Mouse (Mus musculus) left cerebral cortex, postnatal 36 days (tissue): ENCODE data around the gene Hpse2. TPM values are rescaled to one million over a fixed set of nuclear protein-coding genes. Genes with fewer than 3 reads are reported as not detected.

Source experiments
- DNase-seq, 2 experiments: peaks; one replicate each; pipeline ENCODE4 v3.0.0; 2021 to 2022; ENCODE audit warnings: low spot score in 2 of 2, mixed read lengths in 1 of 2
- intact Hi-C: fragments of 180-260 bp; cut with DNase I; formaldehyde crosslinking; loops from one replicate; pipeline ENCODE4 v1.15.1; 2025
- total RNA-seq, 2 experiments: library from RNA; stranded (reverse); gene quantifications; 2 replicates each; pipeline ENCODE4 v1.2.3; 2021

Gene Hpse2
- total RNA-seq, 2 experiments from 2014 or later = 0.07 to 0.09 TPM

DNA sequence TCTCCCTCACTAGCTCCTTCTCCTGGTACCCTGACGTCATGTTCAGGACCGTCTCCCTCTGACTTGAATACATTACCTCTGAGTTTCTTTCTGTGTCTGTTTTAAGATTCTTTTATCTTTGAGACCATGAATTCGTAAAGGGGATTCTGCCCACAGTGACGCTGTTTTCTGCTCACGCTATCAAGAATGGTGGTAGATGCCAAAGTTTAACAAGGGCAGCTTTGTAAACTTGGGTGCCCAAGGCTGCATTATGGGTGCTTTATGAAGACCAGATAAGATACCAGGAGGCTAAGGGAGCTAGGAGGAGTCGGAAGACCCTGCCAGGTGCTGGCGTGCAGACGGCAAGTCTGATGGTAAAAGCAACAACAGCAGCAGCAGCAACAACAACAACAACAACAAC lies 641.5 kb downstream of the Hpse2 start:
- intact Hi-C loops = loop anchor here (5.0 kb wide), 1 partner anchor 429 kb away; no protein-coding TSS in a partner anchor
- no peak for DNase-seq

DNA sequence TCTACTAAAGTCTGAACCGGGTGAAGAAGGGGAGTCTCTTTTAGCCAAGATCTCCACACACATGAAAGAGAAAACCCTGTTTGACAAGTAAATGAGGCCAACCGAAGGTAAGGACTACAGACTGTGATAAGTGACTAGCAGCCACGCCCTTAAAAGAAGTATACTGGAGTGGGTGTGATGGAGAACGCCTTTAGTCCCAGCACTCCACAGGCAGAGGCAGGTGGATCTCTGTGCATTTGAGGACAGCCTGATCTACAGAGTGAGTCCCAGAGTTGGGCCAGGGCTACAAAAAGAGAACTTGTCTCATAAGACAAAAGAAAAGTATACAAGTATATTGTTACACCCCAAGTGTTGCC lies 642.3 kb downstream of the Hpse2 start:
- DNase-seq = no peak
- intact Hi-C loops = loop anchor here (2.0 to 5.0 kb wide), 3 partner anchors 85 to 429 kb away; no protein-coding TSS in a partner anchor

DNA sequence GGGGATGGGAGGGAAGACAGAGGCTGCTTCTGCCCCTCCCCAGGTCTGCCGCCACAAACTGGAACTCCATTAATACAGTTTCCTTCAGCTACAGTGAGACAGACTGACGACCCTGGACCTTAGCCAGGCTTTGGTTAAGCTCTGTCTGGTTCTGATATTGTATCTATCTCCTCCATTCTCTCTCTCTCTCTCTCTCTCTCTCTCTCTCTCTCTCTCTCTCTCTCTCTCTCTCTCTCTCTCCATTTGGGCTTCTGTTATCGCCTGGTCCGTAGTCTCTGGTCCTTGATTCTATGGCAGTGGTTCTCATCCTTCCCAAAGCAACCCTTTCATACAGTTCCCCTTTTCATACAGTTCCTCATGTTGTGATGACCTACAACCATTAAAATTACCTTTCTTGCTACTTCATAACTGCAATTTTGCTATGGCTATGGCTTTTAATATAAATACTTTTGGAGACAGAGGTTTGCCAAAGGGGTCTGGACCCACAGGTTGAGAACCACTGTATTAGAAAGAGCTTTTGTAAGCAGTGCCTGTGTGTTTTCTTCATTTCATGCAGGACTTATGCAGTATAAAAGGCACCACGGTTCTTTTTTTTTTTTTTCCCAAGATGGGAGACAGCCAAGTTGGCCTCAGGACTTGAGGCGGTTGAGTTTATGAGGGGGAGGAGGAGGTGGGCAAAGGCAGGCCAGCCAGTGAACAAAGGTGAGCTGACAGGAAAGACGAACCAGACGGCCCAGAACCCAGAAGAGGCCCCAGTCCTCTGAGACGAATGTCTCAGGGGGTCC lies 642.9 kb downstream of the Hpse2 start:
- no peak for DNase-seq
- intact Hi-C loops = loop anchor here (2.0 to 5.0 kb wide), 3 partner anchors 84 to 428 kb away; no protein-coding TSS in a partner anchor

DNA sequence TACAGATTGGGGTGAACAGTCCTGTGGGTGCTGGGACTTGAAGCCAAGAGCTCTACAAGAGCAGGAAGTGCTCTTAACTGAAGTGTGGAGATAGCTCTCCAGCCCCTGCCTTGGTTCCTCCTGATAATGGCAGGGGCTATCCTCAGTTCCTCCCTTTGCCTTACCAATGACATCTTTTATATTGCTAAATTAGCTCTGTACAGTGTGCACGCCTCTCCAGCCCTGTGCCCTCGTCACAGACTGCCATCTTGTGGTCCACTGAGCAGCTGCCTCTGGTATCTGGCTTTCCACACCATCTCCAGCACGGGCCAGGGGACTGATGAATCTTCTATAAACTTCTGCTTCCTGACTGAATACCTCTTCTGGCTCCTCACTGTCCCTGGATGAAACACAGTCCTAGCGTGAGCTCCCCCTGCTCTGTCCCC lies 644.0 kb downstream of the Hpse2 start:
- peak; percentile 43 to 47 for DNase-seq
- intact Hi-C loops = loop anchor here (2.0 kb wide), 2 partner anchors 83 to 155 kb away; no protein-coding TSS in a partner anchor

DNA sequence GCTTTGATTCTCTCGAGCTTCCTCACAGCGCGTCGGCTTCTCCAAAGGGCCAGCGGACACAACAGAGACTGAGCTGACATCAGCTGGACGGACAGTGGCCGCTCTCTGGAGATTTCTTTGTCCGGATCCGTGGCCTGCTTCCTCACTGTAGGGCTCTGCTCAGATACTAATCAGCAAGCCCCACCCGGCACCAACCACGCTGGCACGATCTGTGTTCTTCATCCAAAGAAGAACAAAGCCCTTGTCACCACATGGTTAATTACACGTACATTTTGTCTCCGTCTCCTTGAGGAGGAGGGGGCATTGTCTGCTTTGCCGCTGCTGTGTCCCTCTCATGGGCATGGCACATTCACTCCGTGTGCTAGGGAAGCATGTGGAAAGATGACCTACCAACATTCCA lies 644.9 kb downstream of the Hpse2 start:
- intact Hi-C loops = no loop called here
- no peak for DNase-seq

DNA sequence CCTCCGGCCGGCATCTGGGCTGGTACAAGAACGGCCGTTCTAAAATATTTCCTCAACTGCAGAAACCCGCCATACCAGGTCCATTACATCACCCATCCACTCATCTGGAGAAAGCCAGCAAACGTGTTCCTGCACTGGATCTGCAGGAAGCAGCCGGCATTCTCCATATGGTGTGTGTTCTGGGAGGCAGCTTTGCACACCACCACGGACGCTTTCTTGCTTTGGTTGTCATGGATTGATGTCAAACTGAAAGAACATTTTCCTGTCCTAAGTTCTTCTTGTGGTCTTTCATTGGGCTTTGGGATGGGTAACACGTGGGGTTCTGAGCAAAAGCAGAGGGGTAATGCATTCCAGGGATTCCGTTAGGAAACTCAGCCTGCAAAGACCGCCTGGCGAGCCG lies 646.3 kb downstream of the Hpse2 start:
- intact Hi-C loops = no loop called here
- DNase-seq = peak; percentile 40 to 50

DNA sequence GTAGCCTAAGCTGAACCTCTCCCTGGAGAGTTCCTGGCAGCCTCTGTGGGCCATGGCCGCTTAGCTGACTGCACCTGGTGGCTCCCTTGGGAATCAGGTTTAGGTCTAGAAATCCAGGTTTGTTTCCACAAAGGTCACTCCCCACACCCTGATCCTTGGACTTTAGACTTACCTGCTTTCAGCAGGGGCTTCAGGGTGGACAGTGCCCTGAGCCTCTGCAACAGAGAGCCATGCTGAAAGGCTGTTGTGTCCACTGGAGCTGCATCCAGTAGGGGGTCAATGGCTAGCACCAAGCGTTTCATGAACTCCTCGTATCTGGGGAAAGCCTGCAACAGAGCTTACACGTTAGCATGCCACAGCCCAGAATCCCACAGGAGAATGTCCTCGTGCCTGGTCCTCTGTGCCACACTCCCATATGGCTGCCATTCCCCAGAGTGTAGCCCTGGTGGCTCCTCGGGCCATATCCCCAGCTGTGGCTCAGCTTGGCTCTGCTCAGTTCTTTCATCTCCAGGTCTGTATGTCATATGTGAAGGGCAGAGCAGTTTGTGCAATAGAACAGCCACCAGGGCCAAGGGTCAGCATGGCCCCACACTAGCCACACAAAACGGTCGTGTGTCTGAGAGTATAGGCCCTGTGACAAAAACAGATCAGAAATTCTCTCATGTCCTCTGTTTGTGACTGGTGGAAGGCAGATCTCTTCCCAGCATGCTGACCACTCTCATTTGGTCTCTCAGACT lies 647.8 kb downstream of the Hpse2 start:
- no peak for DNase-seq
- intact Hi-C loops = no loop called here

DNA sequence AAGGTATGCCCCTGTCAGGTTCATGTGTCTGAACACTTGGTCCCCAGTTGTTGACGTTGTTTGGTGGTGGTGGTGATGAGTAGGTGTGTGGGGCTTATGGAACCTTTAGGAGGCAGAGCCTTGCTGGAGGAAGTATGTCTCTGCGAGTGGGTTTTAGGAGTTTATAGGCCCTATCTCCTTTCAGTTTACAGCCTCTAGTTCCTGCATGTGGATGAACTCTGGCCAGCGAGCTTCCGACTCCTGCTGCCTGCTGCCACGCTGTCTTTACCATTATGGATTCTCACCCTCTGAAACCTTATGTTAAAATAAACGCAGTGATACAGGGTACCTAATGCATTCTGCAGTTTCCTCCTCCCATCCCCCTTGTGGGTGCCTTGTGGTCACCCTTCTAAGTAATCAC lies 648.4 kb downstream of the Hpse2 start:
- DNase-seq = no peak
- intact Hi-C loops = no loop called here

DNA sequence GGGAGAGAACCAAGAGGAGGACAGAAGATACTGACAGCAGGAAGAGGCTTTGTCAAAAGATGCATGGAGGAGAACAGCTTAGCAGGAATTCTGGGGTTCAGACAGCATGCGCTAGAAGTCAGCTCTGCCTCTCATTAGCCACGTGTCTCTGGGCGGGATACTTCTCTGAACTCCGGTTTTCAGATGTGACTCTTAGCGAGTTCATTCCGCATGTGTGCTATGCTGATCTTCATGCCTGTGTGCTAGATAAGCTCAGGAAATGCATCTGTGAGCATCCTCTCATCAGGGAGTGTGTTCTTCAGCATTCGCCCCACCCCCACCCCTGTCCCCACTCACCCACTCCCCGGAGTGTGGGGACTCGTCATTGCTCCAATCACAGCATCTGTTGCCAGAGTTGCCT lies 650.4 kb downstream of the Hpse2 start:
- DNase-seq = no peak
- intact Hi-C loops = no loop called here

Other genes starting within 250 kb of the Hpse2 start
- 100 to 1,000 TPM in 1 of 2 experiments, 10 to 100 TPM in 1; 99.5 to 113 TPM for gene Cnnm1, start 52.1 kb upstream of the Hpse2 start, total RNA-seq
- 100 to 1,000 TPM; 352 to 386 TPM for gene Got1, start 136.2 kb upstream of the Hpse2 start, total RNA-seq
- gene Nkx2-3, start 224.0 kb upstream of the Hpse2 start, total RNA-seq = not detected